Mouse (Mus musculus) testis, postnatal 10 days (tissue): Measurements from ENCODE around the gene Amigo1.
"Not testable (repeated sequence)": the region's sequence is repeated elsewhere in the genome, so short reads cannot be mapped to it uniquely, and the experiment has no call there.

Source experiments
- DNase-seq: peaks from one replicate; pipeline ENCODE4 v3.0.0; 2021; ENCODE audit warnings: low spot score

The Amigo1 gene

DNA sequence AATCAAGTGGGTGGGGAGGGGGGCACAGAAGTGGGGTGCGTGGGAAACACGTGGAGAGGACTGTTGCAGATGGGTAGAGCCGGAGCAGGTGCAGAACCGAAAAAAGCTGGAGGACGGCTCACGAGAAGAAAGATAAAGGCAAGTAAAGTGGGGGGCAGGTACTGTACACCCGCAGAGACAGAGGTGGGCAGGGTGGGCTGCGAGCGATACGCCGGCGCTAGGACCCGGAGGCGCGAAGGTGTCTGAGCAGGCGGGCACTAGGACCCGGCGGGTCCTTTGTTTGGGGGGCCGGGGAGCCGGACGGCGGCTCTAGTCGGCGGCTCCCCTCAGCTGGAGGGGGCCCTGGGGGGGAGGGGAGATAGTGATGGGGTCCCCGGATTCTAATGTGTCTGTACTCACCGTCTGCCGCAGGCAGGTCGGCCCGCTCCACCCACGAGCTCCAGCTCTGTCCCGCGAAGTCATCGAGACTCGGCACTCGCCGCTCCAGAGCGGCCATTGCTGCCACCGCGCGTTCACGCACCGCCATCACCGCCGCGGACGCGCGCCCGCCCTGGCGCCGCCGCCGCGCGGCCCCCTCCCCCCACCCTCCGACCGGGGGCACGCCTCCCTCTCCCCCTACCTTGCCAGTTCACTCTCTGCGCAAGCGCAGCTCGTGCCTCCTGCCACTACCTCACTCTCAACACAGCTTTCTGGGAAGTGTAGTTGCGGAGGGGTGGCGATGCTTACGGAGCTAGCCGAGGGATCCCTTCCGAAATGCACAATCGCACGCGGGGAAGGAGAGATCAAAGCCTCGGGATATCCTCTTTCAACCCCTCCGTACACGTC lies 24.0 kb downstream of the Amigo1 start:
- peak; percentile 93 for DNase-seq

DNA sequence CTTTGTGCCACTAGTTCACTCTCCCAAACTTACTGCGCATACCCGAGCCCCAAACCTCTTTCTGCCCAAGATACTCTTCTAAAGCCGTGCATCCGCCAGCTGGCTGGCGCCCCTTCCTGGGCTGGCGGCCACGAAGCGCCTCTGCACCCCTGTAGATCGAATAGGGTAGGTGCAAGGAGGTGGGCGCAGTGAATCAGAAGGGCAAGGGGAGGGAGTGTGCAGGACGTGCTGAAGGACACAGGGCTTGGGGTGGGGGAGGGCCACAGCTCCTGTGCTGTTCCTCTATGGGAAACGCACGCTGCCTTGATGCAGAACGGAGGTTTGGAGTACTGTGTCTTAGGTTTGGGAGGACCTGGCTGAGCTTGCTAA lies 24.6 kb downstream of the Amigo1 start, which contains the start of gene Atxn7l2:
TSS of gene Atxn7l2 (minus strand) at position 164 of the 369 bp plus-strand sequence.
- no peak for DNase-seq

DNA sequence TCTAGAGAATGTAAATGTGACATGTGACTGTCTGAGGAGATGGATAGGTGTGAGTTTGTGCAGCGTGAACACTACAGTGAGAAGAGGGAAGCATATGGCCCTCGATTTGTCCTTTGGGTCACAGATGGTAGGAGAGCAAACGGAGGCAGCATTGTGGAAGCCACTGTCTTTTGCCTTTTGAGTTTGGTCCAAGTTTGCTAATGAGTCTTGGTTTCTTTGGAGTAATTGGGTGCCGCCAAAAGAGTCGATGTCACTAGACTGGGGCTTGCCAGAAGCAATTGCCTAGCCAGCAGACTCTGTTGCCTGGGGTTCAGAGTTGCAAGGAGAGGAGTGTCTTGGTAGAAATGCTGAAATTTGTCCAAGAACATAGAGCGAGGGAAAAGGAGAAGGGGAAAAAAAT lies 25.7 kb downstream of the Amigo1 start:
- no peak for DNase-seq

DNA sequence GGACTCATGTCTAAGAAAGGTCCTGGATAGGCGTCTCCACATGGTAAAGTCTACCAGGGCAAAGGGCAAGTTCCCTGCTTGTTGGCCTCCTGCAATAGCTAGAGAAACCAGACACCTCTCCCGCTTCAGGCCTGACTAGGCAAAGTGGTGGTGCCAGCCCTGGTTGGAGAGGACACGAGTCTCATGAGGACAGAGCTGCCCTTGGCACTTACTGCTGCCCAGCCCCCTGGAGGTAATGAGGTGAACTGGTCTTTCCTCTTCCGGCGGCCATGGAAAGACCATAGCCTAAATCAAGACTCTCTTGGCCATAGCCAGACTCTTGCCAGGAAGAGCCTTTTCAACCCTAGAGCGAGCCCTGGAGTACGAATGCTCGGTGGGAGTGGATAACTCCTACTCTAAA lies 26.3 kb downstream of the Amigo1 start:
- DNase-seq: no peak

DNA sequence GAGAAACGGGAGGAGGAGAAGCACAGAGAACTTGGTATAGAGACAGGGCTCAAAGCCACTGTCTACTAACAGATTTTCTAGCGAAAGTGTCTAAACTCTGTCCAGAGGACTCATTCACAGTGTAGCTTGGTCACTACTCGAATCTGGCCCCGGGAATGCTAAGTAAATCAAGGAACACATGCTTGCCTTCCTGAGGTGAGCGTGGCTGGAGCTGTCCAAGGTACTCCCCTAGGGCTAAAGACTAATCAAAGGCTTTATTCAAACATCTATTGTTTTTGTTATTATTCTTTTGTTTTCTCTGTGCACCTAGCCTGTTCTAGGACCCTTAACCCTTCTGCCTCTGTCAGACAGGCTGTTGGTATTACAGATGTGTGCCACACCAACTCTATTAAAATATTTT lies 28.6 kb downstream of the Amigo1 start:
- peak; percentile 62 for DNase-seq

DNA sequence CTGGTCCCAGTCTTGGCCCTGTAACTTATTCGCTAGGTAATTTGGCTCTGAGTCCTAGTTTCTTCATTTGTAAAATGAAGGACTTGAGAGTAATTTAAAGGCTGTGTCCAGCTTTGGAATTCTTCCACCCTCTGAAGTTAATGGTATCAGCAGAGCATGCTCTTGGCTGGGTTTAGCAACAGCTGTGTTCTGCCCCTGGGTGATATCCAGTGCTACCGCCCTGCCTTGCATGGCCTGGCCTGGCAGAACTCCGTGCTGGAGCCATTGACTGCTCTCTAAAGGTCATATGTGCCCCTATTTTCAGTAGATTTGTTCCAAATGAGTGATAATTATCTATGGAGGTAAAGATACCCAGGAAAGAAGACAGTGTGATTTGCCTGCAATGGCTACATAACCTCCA lies 34.5 kb downstream of the Amigo1 start:
- no peak for DNase-seq

DNA sequence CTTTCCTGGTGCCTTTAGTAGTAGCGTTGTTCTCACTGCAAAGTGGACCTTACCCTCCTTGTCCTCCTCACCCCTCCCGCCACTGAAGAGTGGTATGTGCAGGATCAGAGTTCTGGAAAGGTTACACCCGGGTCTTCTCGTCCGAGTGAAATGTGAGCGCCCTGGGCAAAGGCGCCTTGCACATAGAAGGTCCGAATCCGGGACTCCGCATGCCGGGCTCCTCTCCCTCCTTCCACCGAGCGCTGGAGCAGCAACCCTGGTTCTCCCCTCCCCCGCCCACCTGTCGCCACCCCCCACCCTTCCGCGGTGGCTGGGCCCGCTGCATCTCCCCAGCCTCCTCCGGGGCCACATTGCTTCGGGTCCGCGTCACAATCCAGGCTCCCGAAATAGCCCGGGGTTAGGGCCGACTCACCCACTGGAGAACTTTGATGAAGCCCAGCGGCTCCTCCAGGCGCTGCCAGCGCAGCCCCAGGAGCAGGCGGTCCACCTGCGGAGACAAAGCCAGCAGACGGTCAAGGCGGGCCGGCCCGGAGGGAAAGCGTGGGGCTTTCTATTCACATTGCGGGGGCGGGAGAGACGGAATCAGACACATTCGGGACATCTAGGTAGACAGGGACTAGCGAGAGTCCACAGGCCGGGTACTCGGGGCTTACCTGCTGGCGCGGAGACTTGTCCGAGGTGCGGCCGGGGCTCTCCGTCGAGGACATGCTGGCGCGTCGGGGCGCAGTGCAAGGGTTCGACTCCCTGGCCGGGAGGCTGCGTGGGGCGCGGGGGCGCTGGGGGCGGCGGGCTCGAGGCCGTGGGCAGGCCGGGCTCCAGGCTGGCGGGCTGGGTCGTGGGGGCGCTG lies 39.8 kb downstream of the Amigo1 start:
- DNase-seq: peak; percentile 56

DNA sequence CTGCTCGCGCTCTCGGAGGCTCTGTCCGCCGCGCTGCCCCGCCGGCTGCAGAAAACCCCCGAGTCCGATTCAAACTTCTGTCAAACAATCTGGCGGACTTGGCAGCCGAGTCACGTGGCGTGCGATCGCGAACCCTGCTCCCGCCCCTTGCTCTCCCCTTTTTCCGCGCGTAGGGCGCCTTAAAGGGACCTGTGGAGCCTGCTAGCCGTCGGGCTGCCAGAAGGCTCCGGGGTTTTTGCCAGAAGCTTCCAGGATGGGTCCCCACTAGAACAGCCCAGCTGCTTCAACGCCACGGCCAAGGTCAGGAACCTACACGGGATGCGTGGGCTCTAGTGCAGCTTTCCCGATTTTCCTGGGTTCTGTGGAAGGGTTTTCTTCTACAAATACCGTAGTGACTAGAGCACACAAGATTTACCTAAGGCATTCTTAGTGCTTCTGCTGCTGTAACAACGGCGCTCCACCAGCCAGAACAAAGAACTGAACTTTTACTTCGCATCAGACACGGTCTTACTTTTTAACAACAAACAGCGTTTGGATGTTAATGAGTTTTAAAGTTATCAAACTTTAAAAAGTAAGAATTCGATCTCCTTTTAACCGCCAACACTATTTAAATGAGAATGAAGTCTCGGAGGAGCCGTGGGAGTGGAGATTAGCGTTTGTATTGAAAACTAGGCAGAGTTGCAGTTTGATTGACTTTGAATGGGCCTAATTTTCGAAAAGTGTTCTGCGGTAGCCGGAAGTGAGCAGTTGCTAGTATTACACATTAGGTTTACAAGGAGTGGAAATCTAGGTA lies 40.6 kb downstream of the Amigo1 start, which contains the start of gene Sypl2:
TSS of gene Sypl2 (minus strand) at position 91 of the 793 bp plus-strand sequence.
- DNase-seq: no peak

DNA sequence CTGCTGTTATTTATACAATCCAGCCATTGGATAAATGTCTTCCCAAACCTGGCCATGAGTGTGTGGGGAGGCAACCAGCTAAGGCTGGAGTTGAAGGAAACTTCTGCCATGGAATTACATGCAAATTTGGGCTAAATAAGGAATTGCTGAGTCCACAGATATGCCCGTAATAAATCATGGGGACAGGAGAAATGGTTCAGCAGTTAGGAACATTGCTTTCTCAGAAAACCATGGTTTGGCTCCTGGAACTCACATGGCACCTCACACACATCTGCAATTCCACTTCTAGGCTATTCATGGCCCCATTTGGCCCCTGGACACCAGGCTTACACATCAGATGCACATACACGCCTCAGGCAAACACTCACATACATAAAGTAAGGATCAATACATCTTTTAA lies 41.4 kb downstream of the Amigo1 start:
- no peak for DNase-seq

DNA sequence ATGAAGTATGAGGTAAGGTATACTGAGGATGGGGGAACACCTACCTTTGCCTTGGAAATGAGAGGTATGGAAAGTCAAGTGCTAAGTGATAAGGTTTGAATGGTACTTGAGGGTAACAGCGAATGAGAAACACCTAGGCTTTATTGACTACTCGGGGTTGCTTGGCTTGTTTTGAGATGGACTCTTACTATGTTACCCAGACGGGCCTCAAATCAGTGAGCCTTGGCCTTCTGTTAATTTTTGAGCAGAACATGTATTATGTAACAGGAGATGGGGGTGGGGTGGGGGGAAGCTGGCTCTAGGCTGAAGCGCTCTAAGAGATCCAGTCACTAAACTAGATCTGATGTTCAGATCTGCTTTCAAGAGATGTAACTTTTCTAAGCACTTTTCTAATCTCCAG lies 45.5 kb downstream of the Amigo1 start:
- DNase-seq: no peak

DNA sequence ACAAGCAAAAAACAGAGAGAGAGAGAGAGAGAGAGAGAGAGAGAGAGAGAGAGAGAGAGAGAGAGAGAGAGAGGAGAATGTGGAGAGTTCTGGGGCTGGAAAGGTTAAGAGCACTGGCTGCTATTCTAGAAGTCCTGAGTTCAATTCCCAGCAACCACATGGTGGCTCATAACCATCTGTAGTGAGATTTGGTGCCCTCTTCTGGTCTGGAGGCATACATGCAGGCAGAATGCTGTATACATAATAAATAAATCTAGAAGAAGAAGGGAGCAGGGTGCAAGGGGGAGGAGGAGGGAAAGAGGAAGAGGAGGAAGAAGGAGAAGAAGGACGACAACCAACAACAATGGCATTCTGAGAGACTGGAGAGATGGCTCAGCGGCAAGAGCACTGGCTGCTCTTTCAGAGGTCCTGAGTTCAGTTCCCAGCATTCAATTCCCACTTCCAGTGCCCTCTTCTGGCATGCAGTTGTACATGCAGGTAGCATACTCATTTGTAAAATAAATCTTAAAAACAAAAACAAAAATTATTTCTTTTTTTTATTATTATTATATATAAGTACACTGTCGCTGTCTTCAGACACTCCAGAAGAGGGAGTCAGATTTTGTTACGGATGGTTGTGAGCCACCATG lies 51.5 kb downstream of the Amigo1 start:
- not testable (repeated sequence) for DNase-seq

DNA sequence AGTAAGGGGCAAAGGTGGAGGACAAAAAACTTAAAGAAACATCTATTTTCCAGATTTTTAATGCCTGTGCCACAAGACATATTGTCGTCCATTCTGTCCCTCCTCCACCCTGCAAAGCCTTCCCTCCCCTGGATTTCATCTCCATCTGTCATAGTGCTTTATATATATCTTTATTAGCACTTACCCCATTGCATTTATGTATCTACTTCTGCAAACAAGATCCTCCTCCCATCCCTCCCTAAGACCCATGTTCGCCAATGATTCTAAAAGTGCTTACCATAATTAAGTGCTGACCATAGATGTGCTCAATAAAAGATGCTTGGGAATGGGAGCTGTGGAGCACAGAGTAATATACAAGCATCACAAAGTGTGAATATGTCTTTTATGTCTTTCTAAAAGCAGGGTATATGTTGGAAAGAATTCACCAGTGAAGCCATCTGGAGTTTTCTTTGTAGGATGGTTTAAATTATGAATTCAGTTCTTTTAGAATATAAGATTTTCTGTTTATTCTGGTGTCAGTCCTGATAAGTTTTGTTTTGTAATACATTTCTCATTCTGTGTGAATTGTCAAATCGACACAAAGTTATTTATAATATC lies 55.2 kb downstream of the Amigo1 start:
- DNase-seq: no peak
